Mouse (Mus musculus) embryonic facial prominence, embryonic 12.5 days (tissue): ENCODE measurements at regions not wholly inside any gene's neighbourhood (a gene's known extent, or its start where the extent isn't known, plus 50 kb on each side); places are given as distances from the start of the nearest gene placed in this dataset.
"Not testable (repeated sequence)": the region's sequence is repeated elsewhere in the genome, so short reads cannot be mapped to it uniquely, and the experiment has no call there.

Experiments used
- ATAC-seq: fragments of 200-750 bp; cut with Nextera tagmentation; 2 replicates; pipeline ENCODE4 v1.8.0; 2017; ENCODE audit not compliant: insufficient number of reproducible peaks, insufficient read depth, low FRiP score, low TSS enrichment
- H3K27ac ChIP-seq: fragments of 300-500 bp; sonication (generic); 2 replicates; pipeline ENCODE4 v1.5.1; 2016; ENCODE audit warnings: mild to moderate bottlenecking
- H3K27me3 ChIP-seq: fragments of 300-500 bp; sonication (generic); 2 replicates; pipeline ENCODE4 v1.6.1; 2016; ENCODE audit warnings: mild to moderate bottlenecking, moderate library complexity
- H3K36me3 ChIP-seq: fragments of 300-500 bp; sonication (generic); 2 replicates; pipeline ENCODE4 v1.6.1; 2016; ENCODE audit warnings: mild to moderate bottlenecking
- H3K4me1 ChIP-seq: fragments of 300-500 bp; sonication (generic); 2 replicates; pipeline ENCODE4 v1.6.1; 2016
- H3K4me2 ChIP-seq: fragments of 300-500 bp; sonication (generic); replicated peaks from 2 replicates; pipeline ENCODE4 v1.6.1; 2016; ENCODE audit warnings: mild to moderate bottlenecking, moderate library complexity
- H3K4me3 ChIP-seq: fragments of 300-500 bp; sonication (generic); 2 replicates; pipeline ENCODE4 v1.5.1; 2016; ENCODE audit warnings: mild to moderate bottlenecking
- H3K9ac ChIP-seq: fragments of 300-500 bp; sonication (generic); 2 replicates; pipeline ENCODE4 v1.6.1; 2016; ENCODE audit warnings: mild to moderate bottlenecking, moderate library complexity
- H3K9me3 ChIP-seq: fragments of 300-500 bp; sonication (generic); 2 replicates; pipeline ENCODE4 v1.6.1; 2016; ENCODE audit warnings: mild to moderate bottlenecking, moderate library complexity
- WGBS: fragments of 180-500 bp; shearing (Covaris S2); methylation state at CpG from one replicate; pipeline ENCODE4 v1.1.7; 2016; 5-methylcytosine and 5-hydroxymethylcytosine counted together

DNA sequence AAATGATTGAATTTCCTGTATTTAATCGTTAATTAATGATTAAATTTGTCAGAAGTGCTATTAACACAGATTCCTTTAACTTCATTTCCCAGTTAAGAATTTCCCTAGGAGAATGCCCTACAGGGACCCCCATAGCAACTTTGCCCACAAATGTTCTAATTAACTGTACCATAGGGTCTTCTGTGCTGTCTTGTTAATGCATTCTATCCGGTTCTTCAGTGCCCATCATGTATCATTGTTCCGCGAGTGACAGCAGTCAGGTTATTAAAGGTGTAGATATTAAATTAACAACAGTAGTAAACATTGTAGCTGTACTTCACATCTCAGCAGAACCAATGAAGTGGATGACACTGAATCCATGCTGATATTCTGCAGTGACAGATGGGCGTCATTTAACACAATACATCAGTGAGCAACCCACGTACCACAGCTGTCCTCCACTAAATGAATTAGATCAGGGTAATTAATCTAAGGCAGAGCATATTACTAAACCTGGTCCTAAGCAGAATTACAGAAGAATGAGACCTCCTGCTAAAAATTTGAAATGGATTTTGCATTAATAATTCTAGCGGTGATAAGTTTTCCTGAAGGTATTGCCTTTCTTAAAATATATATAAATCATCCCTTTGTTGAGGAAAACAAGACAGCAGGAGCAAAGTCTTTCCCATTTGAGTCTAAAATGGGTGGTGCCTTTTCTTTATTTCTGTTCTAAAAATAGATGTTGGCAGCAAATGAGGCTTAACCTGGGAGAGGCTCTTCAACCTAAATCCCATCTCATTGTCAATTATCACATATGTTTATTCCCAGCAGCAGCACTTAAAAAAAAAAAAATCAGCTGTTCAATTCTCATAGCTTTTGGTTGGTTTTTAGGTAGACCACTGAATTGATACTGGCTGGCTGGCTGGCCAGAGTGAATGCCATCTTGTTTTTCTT is 872.3 kb downstream of the Nxph1 start:
- Histone ChIP-seq H3K27me3 (no peaks in the 10 kb centered on the region), H3K4me2 (no peak overlapping the region), H3K36me3 (no peaks in the 10 kb centered on the region), H3K27ac (no peak overlapping the region), H3K4me1 (no peaks in the 10 kb centered on the region), H3K9me3 (no peaks in the 10 kb centered on the region), H3K9ac (no peak overlapping the region), H3K4me3 (no peak overlapping the region)
- no peak for ATAC-seq
- 84% methylated on average over 7 of the region's 7 CpGs for WGBS

GRCm38 (mm10) chr6:9834884-9835476 is 886.7 kb downstream of the Nxph1 start:
- no peak for ATAC-seq
- 48% methylated on average over 5 of the region's 5 CpGs for WGBS
- no peaks in the 10 kb centered on the region for H3K27me3 ChIP-seq

DNA sequence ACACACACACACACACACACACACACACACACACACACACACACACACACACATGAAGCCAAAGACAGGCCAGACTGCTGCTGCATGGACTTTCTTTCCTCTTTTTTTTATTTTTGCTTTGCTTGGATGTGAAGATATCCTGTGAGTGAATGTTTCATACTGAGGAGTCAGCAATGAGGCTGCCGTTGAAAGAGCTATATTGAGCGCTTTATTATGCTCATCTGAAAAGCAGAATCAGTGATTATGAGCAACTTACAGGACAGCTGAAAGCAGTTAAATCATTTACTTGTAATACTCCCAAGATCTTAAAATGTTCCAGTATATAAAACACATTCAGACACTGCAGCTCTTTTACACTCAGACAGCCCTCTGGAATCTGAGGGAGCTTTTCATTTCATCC is 894.2 kb downstream of the Nxph1 start:
- Histone ChIP-seq H3K27ac (no peak overlapping the region), H3K9me3 (no peaks in the 10 kb centered on the region), H3K4me1 (no peaks in the 10 kb centered on the region), H3K9ac (no peak overlapping the region), H3K4me2 (no peak overlapping the region), H3K27me3 (no peaks in the 10 kb centered on the region), H3K4me3 (no peak overlapping the region), H3K36me3 (no peaks in the 10 kb centered on the region)
- WGBS = 75% methylated on average over 2 of the region's 2 CpGs
- no peak for ATAC-seq

More at GRCm38 (mm10) chr6:9834884-9835476, 886.7 kb downstream of the Nxph1 start:
- H3K4me2 ChIP-seq = no peak overlapping the region
- H3K36me3 ChIP-seq = no peaks in the 10 kb centered on the region
- no peak overlapping the region for H3K27ac ChIP-seq
- no peak overlapping the region for H3K4me3 ChIP-seq
- H3K9me3 ChIP-seq = no peaks in the 10 kb centered on the region
- no peaks in the 10 kb centered on the region for H3K4me1 ChIP-seq
- no peak overlapping the region for H3K9ac ChIP-seq

GRCm38 (mm10) chr6:9889853-9890252 is 941.6 kb downstream of the Nxph1 start:
- not testable (repeated sequence) for H3K4me2 ChIP-seq, H3K36me3 ChIP-seq, H3K4me1 ChIP-seq, H3K4me3 ChIP-seq, H3K27me3 ChIP-seq, H3K27ac ChIP-seq, H3K9me3 ChIP-seq, H3K9ac ChIP-seq
- ATAC-seq = peak; percentile 100
- 92% methylated on average over 8 of the region's 8 CpGs for WGBS
